Mouse (Mus musculus) E14TG2a.4 (cell line): ENCODE results near the gene Dhx34.

ENCODE experiments used
- CTCF ChIP-seq: conservative IDR thresholded peaks from 2 replicates; pipeline ENCODE4 v1.5.1; 2014; ENCODE audit warnings: low read length
- NANOG ChIP-seq: IDR thresholded peaks from 2 replicates; pipeline ENCODE4 v1.6.1; 2014; ENCODE audit warnings: borderline replicate concordance, low read length, mixed read lengths

DNA sequence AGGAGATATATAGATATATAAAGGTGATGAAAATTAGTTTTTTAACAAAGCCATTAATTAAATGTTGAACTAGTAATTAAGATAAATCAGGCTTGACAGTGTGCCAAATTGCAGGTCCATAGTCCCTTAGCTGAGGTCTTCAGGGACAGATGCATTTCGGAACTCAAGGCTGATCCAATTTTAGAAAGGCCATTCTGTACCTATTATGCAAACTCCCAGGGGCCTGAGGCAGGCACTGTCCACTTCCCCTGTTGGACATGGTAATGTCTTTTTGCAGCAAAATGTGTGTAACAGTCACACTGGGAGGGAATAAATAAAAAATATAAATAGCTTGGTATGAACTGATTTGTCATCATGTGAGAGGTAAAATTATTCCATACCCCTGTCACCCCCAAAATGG lies 49.3 kb upstream of the Dhx34 start:
- TF ChIP-seq NANOG: no peak
- TF ChIP-seq CTCF: no peak
